Mouse (Mus musculus): Measurements from ENCODE around the gene Tmem37.
A peak's percentile ranks its signal among the peaks of the same experiment; 100 is the strongest.

Gene Tmem37

DNA sequence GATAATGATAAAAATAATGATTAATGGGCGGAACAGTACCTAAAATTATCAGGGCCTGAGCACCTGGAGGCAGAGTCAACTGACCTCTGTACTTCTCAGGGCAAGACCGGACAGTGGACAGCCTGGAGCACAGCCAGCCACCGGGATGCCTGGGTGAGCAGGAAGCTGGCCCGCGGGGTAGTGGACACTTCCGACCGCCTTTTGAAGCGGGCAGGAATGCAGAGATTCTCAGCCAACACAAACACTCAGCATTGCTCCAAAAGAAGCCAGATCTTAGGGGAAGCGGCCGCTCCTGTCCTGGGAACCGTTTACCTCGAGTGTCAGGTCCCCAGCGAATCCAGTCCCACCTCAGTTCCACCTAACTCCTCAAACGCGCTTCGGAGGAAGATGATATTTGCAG, 974 bp downstream of the Tmem37 start:
- peaks cover 22% of the 10 kb centered on the region for H3K27me3 ChIP-seq (ENCODE audit: insufficient read depth, low read length)
- TF ChIP-seq POU5F1 (IDR thresholded peaks at IDR 0.05; ENCODE audit: borderline replicate concordance, low read length) (no peak), NANOG (IDR thresholded peaks at IDR 0.05; ENCODE audit: borderline replicate concordance, low read length) (no peak), CTCF (conservative IDR thresholded peaks at IDR 0.05; ENCODE audit: low read length) (no peak)
- H3K9me3 ChIP-seq (ENCODE audit: low read length) = no peaks in the 10 kb centered on the region
- H3K4me3 ChIP-seq (replicated peaks; ENCODE audit: low read length) = peak overlapping the region; percentile 68
- H3K36me3 ChIP-seq (ENCODE audit: insufficient read depth, low read length) = peaks cover 2% of the 10 kb centered on the region; the same call in 1 of the 2 replicates
- H3K4me1 ChIP-seq (replicated peaks; ENCODE audit: low read depth, low read length) = peaks cover 75% of the 10 kb centered on the region

DNA sequence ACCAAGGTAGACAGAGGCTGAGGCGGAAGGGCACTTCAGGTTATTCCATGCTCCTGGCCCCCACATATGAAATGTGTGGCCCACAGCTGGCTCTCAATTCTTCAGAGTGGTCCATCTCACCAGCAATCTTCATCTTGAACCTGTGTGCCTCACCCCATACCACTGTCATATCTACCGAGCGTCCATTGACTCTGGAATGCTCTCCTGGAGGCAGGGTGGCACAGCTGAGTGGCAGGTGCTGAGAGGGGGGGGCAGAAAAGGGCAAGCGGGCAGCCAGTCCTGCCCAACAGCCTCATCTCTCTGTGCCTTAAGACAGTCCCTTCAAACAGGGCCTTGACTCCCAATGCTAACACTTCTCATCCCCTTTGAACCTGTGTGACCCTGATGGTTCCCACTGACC, 2.7 kb downstream of the Tmem37 start:
- TF ChIP-seq POU5F1 (IDR thresholded peaks at IDR 0.05; ENCODE audit: borderline replicate concordance, low read length) (no peak), CTCF (conservative IDR thresholded peaks at IDR 0.05; ENCODE audit: low read length) (no peak), NANOG (IDR thresholded peaks at IDR 0.05; ENCODE audit: borderline replicate concordance, low read length) (no peak)
- Histone ChIP-seq H3K4me3 (replicated peaks; ENCODE audit: low read length) (no peak overlapping the region), H3K27me3 (ENCODE audit: insufficient read depth, low read length) (peaks cover 22% of the 10 kb centered on the region), H3K9me3 (ENCODE audit: low read length) (no peaks in the 10 kb centered on the region), H3K36me3 (ENCODE audit: insufficient read depth, low read length) (peaks cover 9% of the 10 kb centered on the region; the same call in 1 of the 2 replicates), H3K4me1 (replicated peaks; ENCODE audit: low read depth, low read length) (peaks cover 61% of the 10 kb centered on the region)

GRCm38 (mm10) chr1:120070168-120070567, 3.7 kb downstream of the Tmem37 start:
- Histone ChIP-seq H3K36me3 (ENCODE audit: insufficient read depth, low read length) (peaks cover 9% of the 10 kb centered on the region; the same call in 1 of the 2 replicates), H3K4me1 (replicated peaks; ENCODE audit: low read depth, low read length) (peaks cover 59% of the 10 kb centered on the region), H3K27me3 (ENCODE audit: insufficient read depth, low read length) (peaks cover 22% of the 10 kb centered on the region), H3K4me3 (replicated peaks; ENCODE audit: low read length) (no peak overlapping the region), H3K9me3 (ENCODE audit: low read length) (no peaks in the 10 kb centered on the region)
- TF ChIP-seq NANOG (IDR thresholded peaks at IDR 0.05; ENCODE audit: borderline replicate concordance, low read length) = no peak
- TF ChIP-seq POU5F1 (IDR thresholded peaks at IDR 0.05; ENCODE audit: borderline replicate concordance, low read length) = no peak
- TF ChIP-seq CTCF (conservative IDR thresholded peaks at IDR 0.05; ENCODE audit: low read length) = no peak

- Histone ChIP-seq H3K36me3 (ENCODE audit: insufficient read depth, low read length) (peaks cover 9% of the 10 kb centered on the region; the same call in 1 of the 2 replicates), H3K27me3 (ENCODE audit: insufficient read depth, low read length) (peaks cover 22% of the 10 kb centered on the region), H3K4me3 (replicated peaks; ENCODE audit: low read length) (no peak overlapping the region), H3K9me3 (ENCODE audit: low read length) (no peaks in the 10 kb centered on the region), H3K4me1 (replicated peaks; ENCODE audit: low read depth, low read length) (peaks cover 48% of the 10 kb centered on the region)
- no peak for TF ChIP-seq NANOG (IDR thresholded peaks at IDR 0.05; ENCODE audit: borderline replicate concordance, low read length)
- TF ChIP-seq CTCF (conservative IDR thresholded peaks at IDR 0.05; ENCODE audit: low read length) = no peak
- no peak for TF ChIP-seq POU5F1 (IDR thresholded peaks at IDR 0.05; ENCODE audit: borderline replicate concordance, low read length)
Observed at GRCm38 (mm10) chr1:120069120-120069519, 4.8 kb downstream of the Tmem37 start.

DNA sequence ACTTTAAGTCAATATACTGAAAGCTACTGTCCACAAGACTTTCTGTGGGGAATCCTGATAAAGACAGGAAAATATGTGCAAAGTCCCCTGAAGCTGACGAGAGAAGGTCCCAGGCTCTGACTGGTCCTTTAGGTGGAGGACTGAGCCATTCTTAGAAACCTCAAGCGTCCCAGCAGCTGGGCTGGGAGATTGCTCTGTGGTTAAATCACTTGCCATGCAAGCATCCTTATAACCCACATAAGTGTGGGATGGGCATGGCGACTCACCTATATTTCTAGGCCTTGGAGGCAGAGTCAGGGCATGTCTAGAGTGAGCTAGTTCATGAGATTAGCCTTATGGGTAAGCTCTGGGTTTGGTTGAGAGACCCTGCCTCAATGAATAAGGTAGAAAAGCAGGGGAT, 7.2 kb downstream of the Tmem37 start:
- H3K4me1 ChIP-seq (replicated peaks; ENCODE audit: low read depth, low read length) = peaks cover 41% of the 10 kb centered on the region
- no peaks in the 10 kb centered on the region for H3K9me3 ChIP-seq (ENCODE audit: low read length)
- no peak overlapping the region for H3K4me3 ChIP-seq (replicated peaks; ENCODE audit: low read length)
- no peak for TF ChIP-seq CTCF (conservative IDR thresholded peaks at IDR 0.05; ENCODE audit: low read length)
- TF ChIP-seq POU5F1 (IDR thresholded peaks at IDR 0.05; ENCODE audit: borderline replicate concordance, low read length) = no peak
- peaks cover 9% of the 10 kb centered on the region; the same call in 1 of the 2 replicates for H3K36me3 ChIP-seq (ENCODE audit: insufficient read depth, low read length)
- H3K27me3 ChIP-seq (ENCODE audit: insufficient read depth, low read length) = peaks cover 16% of the 10 kb centered on the region; the same call in 1 of the 2 replicates

- peaks cover 43% of the 10 kb centered on the region for H3K4me1 ChIP-seq (replicated peaks; ENCODE audit: low read depth, low read length)
Observed at GRCm38 (mm10) chr1:120066159-120066558, 7.7 kb downstream of the Tmem37 start.

GRCm38 (mm10) chr1:120064036-120064682, 9.7 kb downstream of the Tmem37 start:
- H3K27me3 ChIP-seq (ENCODE audit: insufficient read depth, low read length) = peaks cover 11% of the 10 kb centered on the region; the same call in 1 of the 2 replicates
- peaks cover 30% of the 10 kb centered on the region for H3K4me1 ChIP-seq (replicated peaks; ENCODE audit: low read depth, low read length)
- no peak overlapping the region for H3K4me3 ChIP-seq (replicated peaks; ENCODE audit: low read length)
- TF ChIP-seq CTCF (conservative IDR thresholded peaks at IDR 0.05; ENCODE audit: low read length) = no peak
- TF ChIP-seq NANOG (IDR thresholded peaks at IDR 0.05; ENCODE audit: borderline replicate concordance, low read length) = no peak
- TF ChIP-seq POU5F1 (IDR thresholded peaks at IDR 0.05; ENCODE audit: borderline replicate concordance, low read length) = no peak
- H3K9me3 ChIP-seq (ENCODE audit: low read length) = no peaks in the 10 kb centered on the region
- H3K36me3 ChIP-seq (ENCODE audit: insufficient read depth, low read length) = peaks cover 9% of the 10 kb centered on the region; the same call in 1 of the 2 replicates

More at GRCm38 (mm10) chr1:120066159-120066558, 7.7 kb downstream of the Tmem37 start:
- no peaks in the 10 kb centered on the region for H3K9me3 ChIP-seq (ENCODE audit: low read length)
- H3K36me3 ChIP-seq (ENCODE audit: insufficient read depth, low read length) = peaks cover 9% of the 10 kb centered on the region; the same call in 1 of the 2 replicates
- H3K27me3 ChIP-seq (ENCODE audit: insufficient read depth, low read length) = peaks cover 11% of the 10 kb centered on the region; the same call in 1 of the 2 replicates
- TF ChIP-seq CTCF (conservative IDR thresholded peaks at IDR 0.05; ENCODE audit: low read length) = no peak
- TF ChIP-seq NANOG (IDR thresholded peaks at IDR 0.05; ENCODE audit: borderline replicate concordance, low read length) = no peak
- no peak for TF ChIP-seq POU5F1 (IDR thresholded peaks at IDR 0.05; ENCODE audit: borderline replicate concordance, low read length)
- no peak overlapping the region for H3K4me3 ChIP-seq (replicated peaks; ENCODE audit: low read length)

GRCm38 (mm10) chr1:120062231-120062630, 11.6 kb downstream of the Tmem37 start:
- Histone ChIP-seq H3K9me3 (ENCODE audit: low read length) (no peaks in the 10 kb centered on the region), H3K36me3 (ENCODE audit: insufficient read depth, low read length) (peaks cover under 1% of the 10 kb centered on the region; the same call in 1 of the 2 replicates), H3K4me3 (replicated peaks; ENCODE audit: low read length) (no peak overlapping the region), H3K27me3 (ENCODE audit: insufficient read depth, low read length) (peaks cover 11% of the 10 kb centered on the region; the same call in 1 of the 2 replicates), H3K4me1 (replicated peaks; ENCODE audit: low read depth, low read length) (peaks cover 29% of the 10 kb centered on the region)
- TF ChIP-seq NANOG (IDR thresholded peaks at IDR 0.05; ENCODE audit: borderline replicate concordance, low read length) (no peak), CTCF (conservative IDR thresholded peaks at IDR 0.05; ENCODE audit: low read length) (no peak), POU5F1 (IDR thresholded peaks at IDR 0.05; ENCODE audit: borderline replicate concordance, low read length) (no peak)

Data from E14TG2a.4 (cell line).